Mouse (Mus musculus): ENCODE results near the gene Olfr403.
"Not testable (repeated sequence)": the region's sequence is repeated elsewhere in the genome, so short reads cannot be mapped to it uniquely, and the experiment has no call there.

GRCm38 (mm10) chr11:74140001-74140400 is 46.0 kb upstream of the Olfr403 start:
- TF ChIP-seq CTCF (IDR thresholded peaks at IDR 0.05; ENCODE audit: low read depth, low read length); POLR2A (IDR thresholded peaks at IDR 0.05; ENCODE audit: borderline replicate concordance, low read depth, low read length): not testable (repeated sequence)
